Mouse (Mus musculus) cerebellum, postnatal 36 days (tissue): Measurements from ENCODE around the gene Per1.
A peak's percentile ranks its signal among the peaks of the same experiment; 100 is the strongest.

Experiments used
- DNase-seq, 2 experiments: peaks; one replicate each; pipeline ENCODE4 v3.0.0; 2021 to 2022; ENCODE audit warnings: mixed read lengths in 2 of 2

Gene Per1

GRCm38 (mm10) chr11:69117737-69118695 lies 23.0 kb downstream of the Per1 start:
- DNase-seq, result peak; percentile 68 to 69

DNA sequence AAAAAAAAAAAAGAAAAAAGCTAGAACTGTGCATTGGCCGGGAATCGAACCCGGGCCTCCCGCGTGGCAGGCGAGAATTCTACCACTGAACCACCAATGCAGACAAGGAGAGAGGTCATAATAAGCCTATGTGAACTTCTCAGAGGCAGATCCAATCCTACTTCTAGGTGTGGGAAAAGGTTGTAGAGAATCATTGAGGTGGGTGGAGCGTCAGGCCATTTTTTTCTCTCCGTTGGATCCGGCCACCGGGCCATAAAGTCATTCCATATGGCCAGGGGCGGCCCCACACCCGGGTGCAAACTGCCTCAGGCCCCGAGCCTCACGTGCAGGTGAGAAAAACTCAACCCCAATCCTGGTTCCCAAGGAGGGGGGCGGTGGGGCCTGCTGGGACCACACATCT lies 23.7 kb downstream of the Per1 start:
- peak; percentile 81 to 97 for DNase-seq

DNA sequence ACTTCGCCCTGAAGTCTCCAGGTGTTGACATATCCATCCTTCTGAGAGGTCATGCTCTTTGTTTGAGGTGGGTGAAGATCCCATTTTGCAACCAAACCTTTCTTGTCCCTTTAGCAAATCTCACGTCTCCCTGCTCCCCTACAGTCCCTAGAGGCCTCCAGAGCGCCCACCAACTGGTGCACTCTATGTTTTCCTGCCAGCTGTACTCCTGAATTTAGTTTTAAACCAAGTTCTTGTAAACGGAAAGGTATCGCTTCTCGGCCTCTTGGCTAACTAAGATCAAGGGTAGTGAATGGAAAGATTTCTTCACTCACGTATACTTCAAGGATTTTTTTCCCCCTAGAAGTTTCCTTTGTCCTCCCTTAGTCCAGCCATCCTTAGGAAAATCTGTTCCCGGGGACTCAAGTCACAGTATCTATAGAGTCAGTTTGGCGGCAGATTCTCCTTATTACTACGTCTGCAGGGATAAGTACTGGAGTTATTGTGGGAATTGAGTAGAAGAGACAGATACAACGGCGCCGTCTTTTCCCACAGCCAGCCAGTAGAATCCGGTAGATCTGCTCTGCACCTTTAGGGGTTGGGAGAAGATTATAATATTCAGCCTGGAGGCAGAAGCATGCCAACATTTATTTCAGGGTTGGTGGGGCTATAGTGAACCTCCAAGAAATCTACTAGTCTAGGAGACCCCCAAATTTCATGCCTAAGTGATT lies 24.6 kb downstream of the Per1 start:
- DNase-seq, result no peak

DNA sequence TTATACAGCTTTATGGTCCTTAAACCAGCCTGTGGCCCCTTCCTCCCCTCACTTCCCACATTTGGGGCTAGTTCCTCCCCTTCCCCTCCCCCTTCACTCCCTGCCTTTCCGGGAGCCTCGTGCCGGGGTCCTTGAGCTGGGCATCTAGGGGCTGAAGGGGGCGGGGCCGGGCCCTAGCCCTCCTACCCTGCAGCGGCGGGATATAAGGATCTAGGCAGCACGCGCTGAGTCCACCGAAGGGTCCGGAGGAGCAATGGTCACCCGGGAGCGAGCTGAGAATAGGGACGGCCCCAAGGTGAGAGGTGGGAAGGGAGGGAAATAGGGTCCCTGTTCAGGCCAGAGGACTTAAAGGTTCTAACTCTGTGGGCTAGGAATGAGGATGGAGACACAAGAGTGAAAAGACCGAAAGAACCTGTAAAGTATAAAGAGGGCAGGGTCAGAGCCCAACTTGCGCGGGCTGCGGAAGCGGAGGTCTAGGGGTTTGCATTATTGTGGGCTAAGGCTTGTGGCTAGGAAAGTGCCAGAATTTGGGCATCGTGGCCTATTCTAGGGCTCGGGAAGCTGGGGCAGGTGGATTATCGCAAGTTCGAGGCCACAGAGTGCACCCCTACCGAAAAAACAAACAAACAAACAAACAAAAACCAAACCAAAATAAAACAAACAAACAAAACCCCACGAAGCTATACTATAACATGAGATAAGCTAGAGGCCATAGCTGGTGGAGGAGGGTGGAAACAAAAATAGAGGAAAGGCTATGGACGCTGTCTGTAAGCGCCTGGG lies 25.4 kb downstream of the Per1 start, which contains the start of gene Hes7:
TSS of gene Hes7 (plus strand) at position 184 of the 780 bp plus-strand sequence.
- DNase-seq, result no peak

- DNase-seq, result peak in 1 of 2 experiments; percentile 30
Observed at GRCm38 (mm10) chr11:69121001-69121740, 26.2 kb downstream of the Per1 start.

- DNase-seq, result no peak
Observed at GRCm38 (mm10) chr11:69121741-69122335, 26.8 kb downstream of the Per1 start.

GRCm38 (mm10) chr11:69122336-69122951 lies 27.4 kb downstream of the Per1 start, which contains the start of gene 9130213A22Rik:
TSS of gene 9130213A22Rik (minus strand) at chr11:69122589.
- peak; percentile 77 to 81 for DNase-seq

DNA sequence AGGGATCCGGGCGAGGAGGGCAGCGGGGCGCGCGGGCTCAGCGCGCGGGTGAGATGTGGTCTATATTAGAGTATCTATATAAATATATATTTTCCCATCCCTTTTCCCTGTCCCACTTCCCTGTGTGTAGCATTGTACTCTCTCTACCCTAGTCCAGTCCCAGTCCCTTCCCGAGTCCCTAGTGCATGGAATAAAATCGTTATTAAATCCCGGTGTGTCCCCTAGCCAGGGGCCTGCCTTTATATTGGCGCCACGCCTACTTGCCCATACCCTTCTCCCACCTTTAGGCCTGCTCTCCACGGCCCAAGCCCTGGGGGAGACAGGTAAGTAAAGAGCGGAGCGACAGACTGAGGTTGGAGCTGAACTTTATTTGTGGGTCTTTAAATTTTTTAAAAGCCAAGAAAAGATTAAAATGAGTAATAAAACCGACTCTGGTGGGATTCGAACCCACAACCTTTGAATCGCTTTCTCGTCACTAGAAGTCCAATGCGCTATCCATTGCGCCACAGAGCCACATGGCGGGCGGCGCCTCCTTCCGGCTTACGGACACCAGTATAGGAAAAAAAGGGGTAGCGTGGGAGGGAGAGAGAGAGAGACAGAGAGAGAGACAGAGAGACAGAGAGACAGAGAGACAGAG lies 28.2 kb downstream of the Per1 start:
- DNase-seq, result peak; percentile 88 to 92

DNA sequence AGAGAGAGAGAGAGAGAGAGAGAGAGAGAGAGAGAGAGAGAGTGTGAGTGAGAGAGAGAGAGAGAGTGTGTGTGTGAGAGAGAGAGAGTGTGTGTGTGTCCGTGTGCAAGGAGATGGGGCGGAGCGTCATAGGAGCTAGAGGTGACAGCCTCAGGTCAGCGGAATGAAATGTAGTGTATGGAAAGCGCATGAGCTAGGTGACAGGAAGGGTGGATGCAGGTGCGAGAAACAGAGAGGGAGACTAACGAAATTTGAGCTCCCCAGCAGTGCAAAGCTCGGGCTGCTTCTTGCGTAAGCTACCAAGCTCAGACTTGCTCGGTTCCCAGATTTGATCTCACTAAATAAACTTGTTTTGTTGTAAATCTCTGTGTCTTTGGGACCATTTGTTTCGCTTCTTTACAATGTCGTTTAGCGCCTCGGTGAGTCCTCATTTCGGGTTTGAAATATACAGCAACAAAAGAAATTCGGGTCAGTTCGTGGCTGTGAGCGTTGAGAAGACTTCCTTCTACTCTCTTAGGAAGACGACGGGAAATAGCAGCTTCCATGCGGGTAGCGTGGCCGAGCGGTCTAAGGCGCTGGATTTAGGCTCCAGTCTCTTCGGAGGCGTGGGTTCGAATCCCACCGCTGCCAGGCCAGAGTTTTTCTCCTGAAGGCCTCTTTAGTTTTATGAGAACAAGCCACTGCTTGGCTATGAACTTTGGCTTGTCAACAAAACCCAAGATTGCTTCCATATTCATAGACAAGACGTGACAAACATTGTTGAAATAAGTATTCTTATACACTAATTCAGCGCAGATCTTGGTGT lies 28.9 kb downstream of the Per1 start:
- DNase-seq, result peak; percentile 88 to 93

GRCm38 (mm10) chr11:69124498-69124847 lies 29.5 kb downstream of the Per1 start:
- DNase-seq, result peak; percentile 62 to 80

GRCm38 (mm10) chr11:69125041-69125851 lies 30.2 kb downstream of the Per1 start:
- DNase-seq, result peak; percentile 83 to 86

- no peak for DNase-seq
Observed at GRCm38 (mm10) chr11:69125852-69125918, 30.7 kb downstream of the Per1 start, which contains the start of gene Aloxe3. TSS of gene Aloxe3 (plus strand) at chr11:69125896.

- DNase-seq, result peak in 1 of 2 experiments; percentile 47
Observed at GRCm38 (mm10) chr11:69125919-69126705, 31.1 kb downstream of the Per1 start.

- DNase-seq, result no peak
Observed at GRCm38 (mm10) chr11:69126706-69127095, 31.7 kb downstream of the Per1 start.

GRCm38 (mm10) chr11:69128426-69129122 lies 33.6 kb downstream of the Per1 start:
- DNase-seq, result no peak

DNA sequence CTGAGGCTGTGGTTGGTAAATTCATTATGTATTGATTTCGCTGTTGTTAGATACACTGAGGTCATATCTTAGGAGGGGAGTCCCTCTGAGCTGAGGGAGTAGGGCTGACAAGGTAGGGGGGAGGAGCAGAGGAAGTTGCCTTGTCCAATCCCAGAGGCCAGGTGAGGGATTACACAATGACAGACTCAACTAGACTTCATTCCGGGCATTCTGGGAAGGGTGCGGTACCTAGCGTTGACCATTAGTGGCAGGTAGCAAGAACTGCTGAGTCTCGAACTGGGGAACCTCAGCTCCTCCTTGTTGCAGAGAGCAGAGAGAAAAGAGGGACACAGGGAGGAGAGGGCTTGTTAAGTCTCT lies 38.5 kb downstream of the Per1 start:
- DNase-seq, result no peak

GRCm38 (mm10) chr11:69133923-69134621 lies 39.1 kb downstream of the Per1 start:
- DNase-seq, result peak; percentile 64 to 65

DNA sequence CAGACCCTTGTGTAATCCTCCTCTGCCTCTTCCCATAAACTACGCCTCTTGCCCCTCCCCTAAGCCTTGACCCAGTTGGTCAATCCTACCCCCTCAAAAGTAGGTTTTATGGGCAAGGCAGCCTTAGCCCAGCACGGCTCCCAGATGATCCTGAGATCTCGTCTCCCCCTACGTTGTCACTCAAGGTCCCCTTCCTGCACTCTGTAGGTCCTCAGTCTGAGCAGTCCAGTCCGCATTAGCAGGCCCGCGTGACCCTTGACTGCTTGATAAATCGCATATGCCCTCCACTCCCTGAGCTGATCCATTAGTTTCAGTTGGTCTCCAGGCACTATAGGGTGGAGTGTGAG lies 39.6 kb downstream of the Per1 start:
- no peak for DNase-seq
